Mouse (Mus musculus): ENCODE results near the gene Map7.

DNA sequence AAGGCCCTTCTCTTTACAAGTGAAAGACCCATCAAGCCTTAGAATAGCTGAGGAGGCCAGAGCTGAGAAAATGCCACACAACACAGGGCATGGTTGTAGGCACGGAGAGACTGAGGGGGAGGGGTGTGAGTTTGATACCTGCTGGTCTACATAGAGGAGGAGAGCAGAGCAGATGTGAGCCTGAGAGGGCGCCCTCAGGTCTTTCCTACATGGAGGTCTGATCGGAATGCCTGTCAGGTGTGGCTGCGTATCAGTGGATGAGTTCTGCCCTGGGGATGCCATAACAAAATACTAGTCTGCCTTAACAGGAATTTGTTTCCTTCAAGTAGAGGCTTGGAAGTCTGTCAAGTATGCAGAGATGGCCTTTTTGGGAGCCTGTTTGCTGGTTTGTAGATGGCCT, 37.0 kb downstream of the Map7 start:
- TF ChIP-seq CTCF (IDR thresholded peaks at IDR 0.05; ENCODE audit: insufficient read depth, low read length): no peak
- TF ChIP-seq POLR2A (IDR thresholded peaks at IDR 0.05; ENCODE audit: borderline replicate concordance, extremely low read depth, low read depth, low read length): no peak
